Mouse (Mus musculus) limb, embryonic 11.5 days (tissue): ENCODE measurements around the gene Dscam. TPM values are rescaled to one million over a fixed set of nuclear protein-coding genes. Genes with fewer than 3 reads are reported as not detected.

Experiments used
- ATAC-seq: fragments of 200-750 bp; cut with Nextera tagmentation; 2 replicates; pipeline ENCODE4 v1.8.0; 2017; ENCODE audit warnings: low read depth; ENCODE audit not compliant: insufficient number of reproducible peaks, low FRiP score, low TSS enrichment
- DNase-seq: peaks from one replicate; pipeline ENCODE4 v3.0.0-alpha.2; 2015; ENCODE audit warnings: low spot score
- H3K27ac ChIP-seq: fragments of 300-500 bp; sonication (generic); replicated peaks from 2 replicates; pipeline ENCODE4 v1.5.1; 2014; ENCODE audit warnings: low read depth, mild to moderate bottlenecking, low read length
- H3K27me3 ChIP-seq: fragments of 300-500 bp; sonication (generic); 2 replicates; pipeline ENCODE4 v1.6.1; 2014; ENCODE audit warnings: mild to moderate bottlenecking, low read length, mixed read lengths; ENCODE audit not compliant: control insufficient read depth, insufficient read depth
- H3K36me3 ChIP-seq: fragments of 300-500 bp; sonication (generic); 2 replicates; pipeline ENCODE4 v1.6.1; 2014; ENCODE audit warnings: mild to moderate bottlenecking, low read length, moderate library complexity, mixed read lengths; ENCODE audit not compliant: control insufficient read depth, insufficient read depth
- H3K4me1 ChIP-seq: fragments of 300-500 bp; sonication (generic); 2 replicates; pipeline ENCODE4 v1.6.1; 2014; ENCODE audit warnings: low read length, mixed read lengths; ENCODE audit not compliant: control insufficient read depth, insufficient read depth
- H3K4me2 ChIP-seq: fragments of 300-500 bp; sonication (generic); 2 replicates; pipeline ENCODE4 v1.6.1; 2014; ENCODE audit warnings: low read depth, mild to moderate bottlenecking, moderate library complexity; ENCODE audit not compliant: severe bottlenecking
- H3K4me3 ChIP-seq: fragments of 300-500 bp; sonication (generic); 2 replicates; pipeline ENCODE4 v1.5.1; 2014; ENCODE audit warnings: low read depth, low read length
- H3K9ac ChIP-seq: fragments of 300-500 bp; sonication (generic); 2 replicates; pipeline ENCODE4 v1.6.1; 2014; ENCODE audit warnings: mild to moderate bottlenecking, low read length
- H3K9me3 ChIP-seq: fragments of 300-500 bp; sonication (generic); 2 replicates; pipeline ENCODE4 v1.6.1; 2016; ENCODE audit warnings: low read length; ENCODE audit not compliant: control insufficient read depth
- WGBS: fragments of 180-500 bp; shearing (Covaris S2); extraction: QIAGEN DNeasy Blood & Tissue Kit; methylation state at CpG from one replicate; pipeline ENCODE4 v1.1.7; 2014; 5-methylcytosine and 5-hydroxymethylcytosine counted together
- polyA plus RNA-seq: library from polyadenylated mRNA; unstranded; fragments of >200 nt; fragmentation: Nextera tagmentation; extraction: Ambion mirVana; gene quantifications from 2 replicates; pipeline ENCODE4 v1.2.1, GENCODE M21; 2014

Gene Dscam
- polyA plus RNA-seq, 1 experiment from 2014 or later = 0.11 TPM

DNA sequence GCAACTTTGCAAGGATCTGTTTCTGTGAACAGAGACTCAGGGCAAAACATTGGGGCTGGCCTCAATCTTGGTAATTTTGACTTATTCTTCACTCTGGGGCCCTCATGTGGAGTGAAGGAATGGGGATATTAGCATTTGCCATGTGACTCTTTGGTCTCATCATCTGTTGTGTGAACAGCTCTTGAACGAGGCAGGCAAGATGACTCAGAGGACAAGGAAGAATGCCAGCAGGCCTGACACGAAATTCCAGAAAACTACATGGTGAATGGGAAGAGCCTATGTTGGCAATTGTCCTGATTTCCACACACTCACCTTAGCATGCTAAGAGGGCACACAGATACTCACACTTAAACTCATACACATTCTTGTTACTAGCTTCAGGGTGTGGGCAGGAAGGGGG is 313.0 kb downstream of the Dscam start:
- no peak for ATAC-seq

DNA sequence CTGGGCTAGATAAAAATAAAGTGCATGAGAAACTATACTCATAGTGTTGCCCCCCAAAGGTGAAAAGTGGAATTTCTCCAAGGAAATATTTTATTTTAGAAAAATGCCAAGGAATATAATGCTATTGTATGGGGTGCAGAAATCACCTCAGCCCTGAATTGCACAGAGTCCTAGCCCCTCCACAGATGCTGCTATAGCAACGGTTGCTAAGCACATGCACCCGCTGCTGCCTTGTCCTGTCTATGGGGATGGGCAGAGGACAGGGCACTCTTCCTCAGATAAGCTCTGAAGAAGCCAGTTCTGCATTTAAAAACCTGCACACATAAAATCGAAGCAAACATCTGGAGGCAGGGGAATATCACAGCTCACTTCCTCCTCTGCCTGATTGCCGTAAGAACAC is 315.5 kb downstream of the Dscam start:
- DNase-seq = no peak
- H3K9me3 ChIP-seq = no peaks in the 10 kb centered on the region
- no peak overlapping the region for H3K4me3 ChIP-seq
- H3K9ac ChIP-seq = no peak overlapping the region
- H3K36me3 ChIP-seq = no peaks in the 10 kb centered on the region
- no peak overlapping the region for H3K4me2 ChIP-seq
- H3K27ac ChIP-seq = no peak overlapping the region
- WGBS = 93% methylated on average over 4 of the region's 4 CpGs
- no peaks in the 10 kb centered on the region for H3K4me1 ChIP-seq
- no peaks in the 10 kb centered on the region for H3K27me3 ChIP-seq
- no peak for ATAC-seq

More for the DNA sequence above, 313.0 kb downstream of the Dscam start:
- no peak overlapping the region for H3K4me3 ChIP-seq
- no peaks in the 10 kb centered on the region for H3K9me3 ChIP-seq
- WGBS = 55% methylated on average over 2 of the region's 2 CpGs
- H3K4me2 ChIP-seq = no peak overlapping the region
- H3K27me3 ChIP-seq = no peaks in the 10 kb centered on the region
- no peak overlapping the region for H3K9ac ChIP-seq
- no peaks in the 10 kb centered on the region for H3K36me3 ChIP-seq
- no peak for DNase-seq
- H3K27ac ChIP-seq = no peak overlapping the region
- no peaks in the 10 kb centered on the region for H3K4me1 ChIP-seq

DNA sequence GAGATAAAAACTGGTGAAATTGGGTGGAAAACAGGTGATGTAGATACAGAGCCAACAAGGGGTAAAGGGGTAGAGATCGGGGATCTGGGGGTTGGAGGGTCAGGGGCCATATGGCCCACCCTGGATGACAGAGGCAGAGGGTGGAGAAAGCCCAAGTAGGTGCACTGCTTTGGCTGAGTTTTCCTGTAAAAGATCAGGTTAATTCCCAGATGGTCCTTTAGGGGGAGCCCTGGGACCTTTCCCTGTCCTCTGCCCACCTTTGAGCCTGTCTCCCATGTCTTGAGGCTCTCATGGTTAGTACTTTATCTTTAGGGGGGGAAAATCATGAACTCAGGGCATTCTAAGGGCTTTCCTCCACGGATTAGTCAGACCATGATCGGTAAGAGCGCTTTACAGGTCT is 318.2 kb downstream of the Dscam start:
- Histone ChIP-seq H3K4me3 (no peak overlapping the region), H3K27ac (no peak overlapping the region), H3K27me3 (no peaks in the 10 kb centered on the region), H3K4me2 (no peak overlapping the region), H3K9me3 (no peaks in the 10 kb centered on the region), H3K9ac (no peak overlapping the region), H3K4me1 (no peaks in the 10 kb centered on the region), H3K36me3 (no peaks in the 10 kb centered on the region)
- 10% methylated on average over 4 of the region's 4 CpGs for WGBS
- 0 out of 2 replicates have a peak, but pooled peaks have one; percentile 26 for ATAC-seq
- peak; percentile 69 for DNase-seq

DNA sequence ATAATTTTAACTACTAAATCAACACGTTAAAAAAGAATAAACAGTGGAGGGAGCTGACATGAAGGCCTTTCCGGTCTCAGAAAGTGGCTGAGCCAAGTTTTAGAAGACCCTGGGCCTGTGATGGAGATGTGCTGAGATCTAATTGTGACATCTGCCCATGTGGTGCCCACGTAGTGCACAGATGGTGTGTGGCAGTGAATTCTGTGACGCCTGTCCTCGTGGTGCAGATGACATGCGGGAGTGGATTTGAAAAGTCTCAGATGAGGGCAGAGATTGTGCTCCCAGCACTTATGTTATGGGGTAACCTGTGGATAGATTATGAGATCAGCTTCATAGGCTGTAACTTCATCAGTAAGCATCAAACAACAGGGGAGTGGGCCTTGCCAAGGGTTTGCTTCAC is 321.6 kb downstream of the Dscam start:
- no peak for ATAC-seq
- no peaks in the 10 kb centered on the region for H3K9me3 ChIP-seq
- DNase-seq = no peak
- H3K4me1 ChIP-seq = peaks cover 2% of the 10 kb centered on the region; the same call in 1 of the 2 replicates
- H3K4me3 ChIP-seq = no peak overlapping the region
- no peak overlapping the region for H3K4me2 ChIP-seq
- no peak overlapping the region for H3K27ac ChIP-seq
- no peaks in the 10 kb centered on the region for H3K36me3 ChIP-seq
- no peaks in the 10 kb centered on the region for H3K27me3 ChIP-seq
- H3K9ac ChIP-seq = no peak overlapping the region
- 83% methylated on average over 6 of the region's 6 CpGs for WGBS

DNA sequence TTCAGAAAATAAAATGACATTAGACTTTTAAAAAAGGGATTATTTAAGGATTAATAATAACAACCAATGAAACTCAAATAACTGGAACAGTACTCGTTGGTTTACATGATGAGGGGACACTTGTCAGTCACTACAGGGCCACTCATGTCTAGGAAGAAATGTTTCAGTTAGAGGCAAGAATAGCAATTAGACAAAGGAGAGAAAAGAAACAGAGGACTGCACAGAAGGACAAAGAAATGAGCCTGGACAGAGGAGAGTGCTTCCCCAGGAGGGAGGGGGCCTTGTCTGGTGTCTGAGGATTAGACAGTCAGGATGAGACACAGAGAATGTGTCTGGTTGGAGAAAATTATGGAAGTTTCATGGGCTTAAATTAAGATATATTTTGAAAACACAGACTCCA is 324.0 kb downstream of the Dscam start:
- ATAC-seq = no peak

DNA sequence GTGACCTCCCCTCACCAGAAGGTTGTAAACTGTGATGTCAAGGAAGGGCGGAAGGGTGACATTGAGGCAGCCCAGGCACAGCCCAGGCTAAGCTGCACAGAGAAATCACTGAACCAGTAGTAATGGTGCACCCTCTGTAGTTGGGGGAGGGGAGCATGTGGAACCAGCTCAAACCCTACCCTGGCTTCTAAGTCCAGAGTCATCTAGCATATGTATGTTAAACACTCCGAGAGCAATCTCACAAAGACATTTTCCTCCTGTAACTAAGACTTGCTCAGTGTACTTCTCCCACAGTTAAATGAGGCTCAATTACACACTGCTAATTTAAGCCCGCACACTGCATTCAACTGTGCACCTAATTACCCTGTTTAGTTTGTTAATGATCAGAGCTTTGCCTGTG is 324.4 kb downstream of the Dscam start:
- Histone ChIP-seq H3K36me3 (no peaks in the 10 kb centered on the region), H3K27ac (no peak overlapping the region), H3K9me3 (no peaks in the 10 kb centered on the region), H3K4me3 (no peak overlapping the region), H3K4me2 (no peak overlapping the region), H3K27me3 (no peaks in the 10 kb centered on the region), H3K4me1 (peaks cover 2% of the 10 kb centered on the region; the same call in 1 of the 2 replicates), H3K9ac (no peak overlapping the region)
- WGBS = 38% methylated on average over 3 of the region's 3 CpGs
- no peak for DNase-seq
- ATAC-seq = no peak

More for the DNA sequence above, 324.0 kb downstream of the Dscam start:
- H3K4me1 ChIP-seq = peaks cover 2% of the 10 kb centered on the region; the same call in 1 of the 2 replicates
- H3K9me3 ChIP-seq = no peaks in the 10 kb centered on the region
- H3K27me3 ChIP-seq = no peaks in the 10 kb centered on the region
- 42% methylated on average over 1 of the region's 1 CpGs for WGBS
- no peaks in the 10 kb centered on the region for H3K36me3 ChIP-seq
- H3K27ac ChIP-seq = no peak overlapping the region
- H3K4me3 ChIP-seq = no peak overlapping the region
- H3K4me2 ChIP-seq = no peak overlapping the region
- H3K9ac ChIP-seq = no peak overlapping the region
- no peak for DNase-seq

DNA sequence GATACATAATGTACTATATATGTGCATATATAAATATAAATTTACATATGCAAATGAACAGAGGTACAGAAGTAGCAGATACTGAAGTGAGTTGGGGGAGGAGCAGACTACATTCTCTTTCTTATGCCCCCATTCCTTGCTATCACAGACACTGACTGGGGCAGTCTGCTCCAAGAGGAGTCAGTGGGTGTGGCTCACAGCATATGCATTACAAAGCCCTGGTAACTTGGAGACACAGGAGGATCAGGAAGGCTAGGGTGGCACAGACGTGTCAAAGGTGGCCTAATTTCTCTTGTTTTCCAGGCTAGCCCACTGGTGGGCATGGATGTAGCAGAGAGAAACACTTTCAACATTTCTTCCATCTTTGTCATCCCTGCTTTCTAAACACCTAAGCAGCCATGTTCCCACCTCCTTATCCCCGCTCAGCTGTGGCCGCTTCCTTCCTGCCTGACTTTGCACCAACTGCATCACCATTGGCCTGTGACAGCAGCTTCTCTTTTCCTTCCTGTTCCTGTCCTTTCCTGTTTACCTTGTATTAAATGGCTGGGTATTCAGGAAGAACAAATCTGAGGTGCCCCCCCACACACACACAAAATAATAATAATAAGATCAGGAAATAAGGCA is 325.0 kb downstream of the Dscam start:
- H3K27me3 ChIP-seq = no peaks in the 10 kb centered on the region
- peaks cover 2% of the 10 kb centered on the region; the same call in 1 of the 2 replicates for H3K4me1 ChIP-seq
- no peak overlapping the region for H3K27ac ChIP-seq
- no peak overlapping the region for H3K4me3 ChIP-seq
- no peak for ATAC-seq
- 76% methylated on average over 3 of the region's 3 CpGs for WGBS
- no peak for DNase-seq
- H3K9ac ChIP-seq = no peak overlapping the region
- H3K36me3 ChIP-seq = no peaks in the 10 kb centered on the region
- H3K9me3 ChIP-seq = no peaks in the 10 kb centered on the region
- no peak overlapping the region for H3K4me2 ChIP-seq

DNA sequence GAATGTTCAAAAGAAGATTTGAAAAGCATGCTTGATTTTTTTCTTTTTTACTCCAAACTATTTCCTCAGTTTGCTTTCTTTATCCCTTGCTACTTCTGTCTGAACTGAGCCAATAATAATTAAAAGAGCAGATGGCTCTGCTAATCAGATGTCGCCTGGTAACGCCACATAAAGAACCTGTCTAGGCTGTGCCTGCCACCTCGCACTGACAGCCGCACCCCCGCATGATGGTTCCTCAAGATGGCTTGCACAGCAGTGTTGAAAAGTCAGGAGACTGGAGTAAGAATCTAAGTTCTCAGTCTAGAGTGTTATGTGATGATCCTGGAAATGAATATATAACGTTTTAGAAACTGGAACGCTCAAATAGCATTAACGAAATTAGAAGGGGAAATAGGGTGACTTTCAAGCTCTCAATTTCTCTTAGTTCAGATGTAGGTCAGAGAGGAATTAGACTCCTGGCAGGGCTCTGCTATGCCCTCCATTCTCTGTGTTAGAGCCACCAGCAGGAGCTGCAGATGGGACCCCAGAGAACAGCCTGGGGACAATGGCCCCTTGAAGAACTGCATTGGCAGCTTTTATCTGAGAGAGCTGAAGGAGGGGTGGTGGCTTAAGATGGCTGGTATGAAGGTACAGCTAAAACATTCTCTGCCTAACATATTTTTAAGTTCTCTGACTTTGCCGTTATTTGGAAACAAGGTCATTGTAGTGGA is 326.7 kb downstream of the Dscam start:
- H3K4me1 ChIP-seq = peaks cover 2% of the 10 kb centered on the region; the same call in 1 of the 2 replicates
- no peak overlapping the region for H3K4me2 ChIP-seq
- H3K9me3 ChIP-seq = no peaks in the 10 kb centered on the region
- H3K27me3 ChIP-seq = no peaks in the 10 kb centered on the region
- no peak overlapping the region for H3K27ac ChIP-seq
- ATAC-seq (no peak), DNase-seq (no peak)
- no peak overlapping the region for H3K4me3 ChIP-seq
- H3K36me3 ChIP-seq = no peaks in the 10 kb centered on the region
- WGBS = 74% methylated on average over 9 of the region's 9 CpGs
- H3K9ac ChIP-seq = no peak overlapping the region
